Mouse (Mus musculus) kidney, postnatal 10 days (tissue): ENCODE data around the gene Syngap1.
"Not testable (repeated sequence)": the region's sequence is repeated elsewhere in the genome, so short reads cannot be mapped to it uniquely, and the experiment has no call there.

Source experiments
- DNase-seq: peaks from one replicate; pipeline ENCODE4 v3.0.0; 2021; ENCODE audit warnings: mixed read lengths

The Syngap1 gene

DNA sequence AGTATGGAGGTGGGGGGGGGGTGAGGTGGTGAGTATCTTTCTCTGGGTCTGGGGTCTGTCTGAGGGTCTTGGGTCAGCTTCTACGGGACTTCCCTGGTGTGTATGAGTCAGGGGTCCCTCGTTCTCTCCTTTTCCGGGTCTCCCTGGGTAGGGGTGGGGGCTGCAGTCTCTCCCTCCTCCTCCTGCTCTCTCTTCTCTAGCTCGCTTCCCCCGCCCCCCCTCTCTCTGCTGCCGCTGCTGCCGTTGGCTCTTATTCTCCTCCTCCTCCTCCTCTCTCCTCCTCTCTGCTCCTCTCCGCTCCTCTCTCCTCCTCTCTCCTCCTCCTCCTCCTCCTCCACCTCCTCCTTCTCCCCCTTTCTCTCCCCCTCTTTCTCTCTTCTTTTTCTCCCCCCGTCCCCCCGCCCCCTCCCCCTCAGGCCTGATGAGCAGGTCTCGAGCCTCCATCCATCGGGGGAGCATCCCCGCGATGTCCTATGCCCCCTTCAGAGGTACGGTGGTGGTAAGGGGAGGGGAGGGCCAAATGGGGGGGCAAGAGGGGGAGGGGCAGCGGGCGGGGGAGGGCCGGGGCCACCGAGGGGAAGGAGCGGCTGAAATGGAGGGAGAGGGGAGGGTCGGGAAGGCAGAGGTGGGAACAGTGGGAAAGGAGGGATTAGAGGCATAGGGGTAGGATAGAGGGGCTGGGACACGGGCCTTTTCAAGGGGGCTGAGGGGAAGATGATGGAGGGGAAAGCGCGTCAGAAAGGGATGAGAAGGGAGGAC, at the start of gene Syngap1:
TSS of gene Syngap1 (plus strand) at position 223 of the 759 bp plus-strand sequence.
- DNase-seq = peak; percentile 80

DNA sequence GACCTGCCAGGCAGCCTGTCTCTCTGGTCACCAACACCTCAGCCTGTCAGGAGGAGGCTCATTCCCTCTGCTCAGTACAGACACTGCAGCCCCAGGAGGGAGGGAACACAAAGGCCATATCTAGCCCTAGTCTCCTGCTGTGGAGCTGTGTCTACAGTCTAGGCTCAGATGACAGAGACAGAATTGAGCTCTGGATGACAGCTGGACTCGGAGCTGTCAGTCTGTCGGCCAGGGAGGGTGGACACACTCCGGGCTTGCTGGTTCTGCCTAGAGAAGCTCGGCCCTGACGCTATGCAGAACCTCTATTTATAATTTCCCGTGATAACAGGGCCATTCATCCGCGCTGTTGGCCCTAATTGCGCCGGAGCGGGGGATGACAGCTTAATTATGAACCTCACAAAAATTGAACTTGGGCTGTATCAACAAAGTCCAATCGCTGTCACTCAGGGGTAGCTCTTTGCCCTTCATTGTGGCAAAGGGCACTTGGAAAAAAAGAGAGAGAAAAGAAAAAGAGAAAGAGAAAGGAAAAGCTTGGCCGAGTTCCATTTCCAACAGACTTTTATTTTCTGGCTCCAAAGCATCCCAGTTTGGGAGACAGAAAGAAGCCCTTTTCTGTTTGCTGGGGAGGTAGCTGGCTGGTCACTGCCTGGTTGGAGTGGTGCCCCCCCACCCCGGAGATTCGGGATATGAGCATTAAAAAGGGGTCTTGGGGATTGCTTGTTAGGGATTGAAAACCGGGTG, 48.2 kb upstream of the Syngap1 start:
- DNase-seq = peak; percentile 27

DNA sequence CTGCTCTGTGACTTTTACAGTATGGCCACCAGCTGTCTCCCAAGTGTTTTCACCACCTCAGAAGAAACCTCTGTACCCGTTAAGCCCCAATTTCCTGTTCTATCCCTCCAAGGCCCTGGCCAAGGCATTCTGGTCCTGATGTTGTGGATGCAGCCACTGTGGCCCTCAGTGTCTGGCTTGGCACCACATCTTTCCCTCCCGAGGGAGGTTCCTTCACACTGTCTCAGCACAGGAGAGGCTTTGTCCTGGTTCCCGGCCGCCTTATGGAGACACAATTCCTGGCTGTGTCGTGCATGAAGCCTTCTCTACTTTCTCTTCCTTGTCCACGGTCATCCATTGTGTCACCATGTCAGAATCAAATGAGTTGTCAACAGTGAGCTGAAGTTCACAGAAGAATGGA, 47.6 kb upstream of the Syngap1 start:
- DNase-seq = no peak

DNA sequence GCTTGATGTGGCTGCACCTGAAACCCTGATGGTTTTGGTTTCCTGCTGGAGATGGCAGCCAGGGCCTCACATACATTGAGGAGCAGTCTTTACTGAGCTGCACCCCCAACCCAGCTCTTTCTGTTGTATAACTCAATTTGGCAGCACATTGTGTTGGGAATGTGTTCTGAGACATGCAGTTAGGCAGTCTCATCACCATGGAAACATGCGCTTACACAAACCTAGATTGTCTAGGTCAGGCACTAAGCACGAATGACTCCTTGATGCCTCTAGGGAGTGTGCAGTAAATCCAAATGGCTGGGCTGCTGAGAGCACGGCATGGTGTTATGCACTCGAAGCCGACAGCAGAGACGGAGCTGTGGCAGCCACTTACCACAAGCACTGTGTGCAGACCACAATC, 46.7 kb upstream of the Syngap1 start:
- no peak for DNase-seq

DNA sequence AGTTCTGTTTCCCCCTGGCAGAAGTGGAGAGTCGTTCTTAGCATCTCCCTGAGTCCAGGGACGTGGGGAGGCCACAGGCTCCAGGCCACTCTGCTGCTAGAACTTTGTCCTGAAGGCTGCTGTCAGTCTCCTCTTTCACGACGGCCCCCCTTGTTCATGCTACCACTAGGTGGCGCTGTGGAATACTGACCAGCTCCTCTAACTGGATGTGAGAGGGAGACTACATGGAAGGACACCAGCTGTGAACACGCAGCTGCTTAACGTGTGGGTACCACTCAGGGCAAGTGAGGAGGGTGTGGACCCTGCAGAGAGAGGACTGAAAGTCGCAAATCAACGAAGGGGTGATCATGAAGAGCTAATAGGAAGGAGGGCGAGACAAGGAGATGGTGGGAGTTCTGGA, 45.5 kb upstream of the Syngap1 start:
- peak; percentile 82 for DNase-seq

DNA sequence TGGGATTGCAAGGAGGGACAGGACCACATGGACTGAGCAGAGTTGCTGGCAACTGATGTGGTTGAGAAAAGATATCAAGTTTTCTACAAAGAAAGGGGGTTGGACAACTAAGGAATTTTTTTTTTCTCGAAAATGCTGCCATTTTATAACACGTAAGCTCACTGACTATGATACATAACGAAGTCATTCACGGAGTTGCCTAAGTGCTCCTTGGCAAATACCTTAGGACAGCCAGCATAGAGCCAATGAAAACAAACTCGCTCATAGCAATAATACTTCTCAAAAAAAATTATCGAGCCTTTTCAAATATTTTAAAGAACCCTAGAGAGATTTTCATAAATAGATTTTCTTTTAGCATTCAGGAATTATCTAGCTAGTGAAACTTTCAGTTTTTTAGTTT, 40.1 kb upstream of the Syngap1 start:
- DNase-seq = no peak

DNA sequence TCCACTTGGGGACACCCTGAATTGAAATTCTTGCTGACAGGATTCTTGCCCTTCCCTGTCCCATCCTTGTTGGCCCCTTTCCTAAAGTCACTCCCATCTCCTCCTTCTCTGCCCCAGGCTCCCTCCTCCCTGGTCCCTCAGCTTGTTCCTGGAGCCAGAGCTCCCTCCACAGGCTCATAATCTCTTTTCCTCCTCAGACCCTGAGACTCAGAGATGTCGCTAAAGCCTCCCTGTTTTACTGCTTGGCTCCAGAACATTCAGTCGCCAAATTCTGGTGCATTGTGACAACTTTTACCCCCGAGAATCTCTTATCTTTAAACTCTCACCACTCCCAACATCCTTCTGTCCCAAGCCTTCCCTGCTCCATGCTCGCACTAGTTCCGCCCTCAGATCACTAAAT, 36.7 kb upstream of the Syngap1 start:
- DNase-seq = no peak

DNA sequence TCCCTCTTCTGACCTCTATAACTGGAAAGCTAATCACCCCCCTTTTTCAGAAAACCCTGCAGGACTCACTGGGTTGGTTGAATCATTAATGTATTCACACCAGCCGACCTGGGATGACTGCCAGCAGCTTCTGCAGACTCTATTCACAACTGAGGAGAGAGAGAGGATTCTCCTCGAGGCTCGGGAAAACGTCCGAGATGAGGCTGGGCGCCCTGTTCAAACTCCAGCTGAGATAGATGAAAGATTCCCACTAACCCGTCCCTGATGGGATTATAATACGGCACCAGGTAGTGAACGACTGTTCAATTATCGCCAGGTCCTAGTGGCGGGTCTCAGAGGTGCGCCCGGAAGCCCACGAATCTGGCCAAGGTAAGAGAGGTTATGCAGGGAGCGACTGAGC, 33.5 kb upstream of the Syngap1 start:
- DNase-seq = not testable (repeated sequence)

DNA sequence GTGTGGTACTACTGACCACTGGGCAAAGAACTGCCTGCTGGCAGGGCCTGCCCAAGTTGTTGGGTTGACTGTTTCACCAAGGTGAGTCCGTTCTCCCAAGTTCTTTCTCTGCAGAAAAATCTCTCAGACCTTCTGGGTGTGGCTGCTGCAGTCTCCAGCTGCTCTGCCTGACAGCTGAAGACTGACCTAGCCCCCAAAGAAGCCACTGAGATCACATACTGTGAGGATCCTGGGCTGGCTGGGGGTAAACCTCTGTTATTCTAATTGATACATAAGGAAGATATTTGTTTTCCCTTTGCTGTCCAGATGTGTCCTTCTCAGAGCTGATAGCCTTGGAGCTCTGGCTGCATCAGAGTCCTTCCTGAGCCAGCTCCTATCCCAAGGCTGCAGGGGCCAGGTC, 25.8 kb upstream of the Syngap1 start:
- DNase-seq = no peak

DNA sequence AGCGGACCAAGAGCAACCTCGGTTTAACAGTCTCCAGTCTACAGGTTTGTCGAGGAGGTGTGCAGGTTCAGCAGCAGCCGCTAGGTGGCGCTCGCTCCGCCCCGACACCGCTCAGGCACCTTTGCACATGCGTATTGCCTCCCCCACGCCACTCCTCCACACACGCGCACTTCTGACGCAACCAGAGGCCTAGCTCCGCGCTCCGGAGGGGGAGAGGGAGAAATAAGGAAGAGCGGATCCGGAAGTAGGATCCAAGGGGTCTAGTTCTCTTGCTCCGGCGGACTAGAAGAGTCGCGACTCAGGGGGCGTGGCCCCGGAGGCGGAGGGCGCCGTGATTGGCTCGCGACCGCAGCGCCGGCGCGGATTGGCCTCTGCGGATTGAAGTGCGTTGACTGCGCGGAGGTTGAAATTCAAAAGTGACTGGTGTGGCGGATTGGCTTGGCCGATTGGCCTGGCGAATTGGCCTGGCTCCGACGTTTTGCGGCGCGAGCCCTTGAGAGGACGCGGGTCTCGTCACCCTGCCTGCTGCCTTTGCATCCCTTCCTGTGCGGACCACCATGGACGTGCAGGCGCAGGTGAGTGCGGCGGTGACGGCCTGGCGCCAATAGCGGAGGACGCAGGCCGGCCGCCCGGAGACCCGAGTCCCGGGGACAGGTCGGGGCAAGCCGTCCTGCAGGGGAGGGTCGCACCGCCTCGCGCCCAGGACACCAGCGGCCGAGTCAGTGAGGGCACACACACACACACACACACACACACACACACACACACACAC, 24.2 kb upstream of the Syngap1 start, which contains the start of gene Kifc5b:
TSS of gene Kifc5b (plus strand) at position 381 of the 772 bp plus-strand sequence.
- DNase-seq = peak; percentile 100

DNA sequence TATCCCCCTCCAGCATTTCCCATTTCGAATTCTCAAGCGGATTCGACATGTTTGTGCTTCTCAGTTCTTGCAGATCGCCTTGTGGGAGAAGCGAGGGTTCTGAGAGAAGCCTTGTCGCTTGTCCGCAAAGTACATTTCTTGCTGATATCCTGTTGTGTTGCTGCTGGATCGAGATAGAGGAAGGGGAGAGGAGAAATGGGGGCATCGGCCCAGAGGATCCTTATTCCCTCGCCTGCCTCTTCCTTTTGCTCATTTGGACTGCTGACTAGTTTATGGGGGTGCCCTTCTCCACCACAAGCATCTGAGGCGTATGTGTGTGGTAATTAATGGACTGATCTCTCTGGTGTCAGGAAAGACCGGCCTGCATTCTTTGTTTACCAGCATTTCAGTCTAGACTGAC, 23.5 kb upstream of the Syngap1 start:
- not testable (repeated sequence) for DNase-seq

DNA sequence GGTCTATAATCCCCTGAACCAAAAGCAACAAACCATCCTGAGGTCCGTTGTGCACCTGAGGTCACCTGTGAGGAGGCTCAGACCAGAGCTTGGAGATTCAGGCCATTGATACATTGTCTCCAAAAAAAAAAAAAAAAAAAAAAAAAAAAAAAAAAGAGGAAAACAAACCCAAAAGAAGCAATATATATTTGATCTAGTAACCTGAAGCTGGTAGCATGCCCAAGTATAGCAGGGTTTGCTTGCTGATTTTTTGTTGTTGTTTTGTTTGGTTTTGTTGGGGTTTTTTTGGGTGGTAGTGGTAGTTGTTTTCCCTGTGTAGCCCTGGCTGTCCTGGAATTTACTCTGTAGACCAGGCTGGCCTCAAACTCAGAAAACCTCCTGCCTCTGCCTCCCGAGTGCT, 22.7 kb upstream of the Syngap1 start:
- no peak for DNase-seq

DNA sequence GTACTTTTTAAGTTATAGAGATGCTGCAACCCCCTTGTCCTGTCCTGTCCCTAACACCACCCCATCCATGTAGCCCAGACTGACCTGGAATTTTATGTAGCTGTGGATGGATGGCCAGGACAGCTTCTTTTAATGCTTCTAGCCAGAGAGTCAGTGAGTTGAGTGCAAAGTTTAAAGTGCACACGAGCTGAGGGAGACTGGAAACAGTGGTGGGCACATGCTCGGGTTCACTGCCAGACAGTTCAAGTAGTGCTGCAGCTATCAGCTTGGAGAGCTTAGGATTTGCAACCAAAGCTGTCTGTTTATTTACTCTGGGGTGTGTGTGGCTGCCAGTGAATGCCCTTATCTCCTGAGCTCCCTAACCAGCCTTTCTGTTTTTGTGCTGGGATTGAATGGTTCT, 21.5 kb upstream of the Syngap1 start:
- not testable (repeated sequence) for DNase-seq

DNA sequence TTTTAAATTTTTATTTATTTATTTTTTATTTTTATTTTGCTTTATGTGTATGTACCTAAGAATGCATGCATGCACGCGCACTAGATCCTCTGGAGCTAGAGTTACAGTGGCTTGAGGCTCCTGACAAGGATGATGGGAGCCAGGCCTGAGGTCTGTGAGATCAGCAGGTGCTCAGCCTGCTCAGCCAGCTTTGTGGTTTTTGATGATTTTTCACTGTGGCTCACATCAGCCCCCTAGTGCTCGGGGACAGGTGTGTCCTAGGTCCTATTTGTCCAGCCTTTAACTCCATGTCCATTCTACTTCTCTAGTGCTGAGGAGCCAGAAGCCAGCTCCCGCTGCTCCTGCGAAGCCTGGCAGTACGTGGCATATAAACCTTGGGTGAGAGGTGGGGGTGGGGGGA, 18.7 kb upstream of the Syngap1 start:
- not testable (repeated sequence) for DNase-seq

DNA sequence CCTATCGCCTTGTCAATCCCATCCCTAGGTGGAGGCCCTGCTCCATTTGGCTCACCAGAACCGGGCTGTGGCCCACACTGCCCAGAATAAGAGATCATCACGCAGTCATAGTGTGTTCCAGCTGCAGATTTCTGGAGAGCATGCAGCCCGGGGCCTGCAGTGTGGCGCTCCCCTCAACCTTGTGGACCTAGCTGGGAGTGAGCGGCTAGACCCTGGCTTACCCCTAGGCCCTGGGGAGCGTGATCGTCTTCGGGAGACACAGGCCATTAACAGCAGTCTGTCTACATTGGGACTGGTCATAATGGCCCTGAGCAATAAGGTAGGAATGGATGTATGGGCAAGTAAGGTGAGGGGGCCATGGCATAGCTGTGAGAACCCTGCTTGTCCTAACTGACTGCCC, 15.6 kb upstream of the Syngap1 start:
- DNase-seq = not testable (repeated sequence)

DNA sequence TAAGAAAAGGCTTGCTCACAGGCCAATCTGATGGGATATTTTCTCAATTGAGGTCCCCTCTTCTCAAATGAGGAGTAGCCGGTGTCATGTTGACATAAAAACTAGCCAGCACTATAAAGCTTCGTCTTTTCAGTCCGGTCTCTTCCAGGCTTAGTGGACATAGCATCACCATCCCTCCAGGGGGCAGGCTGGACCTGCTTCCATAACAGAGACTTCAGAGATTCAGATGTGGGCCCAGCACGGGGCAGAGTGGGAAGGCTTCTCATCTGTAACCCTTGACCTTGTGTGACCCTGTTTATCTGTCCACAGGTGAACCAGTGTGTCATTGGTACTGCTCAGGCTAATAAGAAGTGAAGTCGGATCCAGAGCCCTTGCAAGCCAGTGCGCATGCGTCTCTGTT, 9.3 kb upstream of the Syngap1 start:
- DNase-seq = peak; percentile 76

DNA sequence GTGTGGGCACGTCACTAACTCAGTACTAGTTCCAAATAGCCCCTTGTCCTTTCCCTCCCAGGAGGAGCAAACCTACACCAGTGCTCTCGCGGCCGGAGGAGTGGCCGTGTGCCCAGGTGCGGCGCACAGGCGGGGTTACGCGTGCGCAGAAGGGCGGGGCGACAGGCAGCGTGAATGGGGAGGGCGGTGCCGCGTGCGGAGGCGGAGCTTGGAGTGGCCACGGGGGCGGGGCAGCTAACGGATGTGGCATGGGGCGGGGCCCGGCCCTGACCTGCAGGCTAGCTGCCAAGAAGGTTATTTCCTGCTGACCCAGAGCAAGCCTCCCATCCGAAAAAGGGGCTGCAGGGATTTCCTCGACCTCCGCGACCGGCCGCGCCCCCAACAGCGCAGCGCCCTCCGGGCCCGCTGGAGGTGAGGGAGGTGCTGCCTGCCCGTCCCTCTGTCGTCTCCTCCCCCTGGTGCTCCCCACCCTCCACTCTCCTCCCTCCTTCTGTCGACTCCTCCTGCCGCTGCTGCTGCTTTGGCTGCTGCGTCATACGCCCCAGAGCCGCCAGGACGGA, 8.1 kb upstream of the Syngap1 start, which contains the start of gene Phf1:
TSS of gene Phf1 (plus strand) at position 214 of the 560 bp plus-strand sequence.
- DNase-seq = peak; percentile 99

DNA sequence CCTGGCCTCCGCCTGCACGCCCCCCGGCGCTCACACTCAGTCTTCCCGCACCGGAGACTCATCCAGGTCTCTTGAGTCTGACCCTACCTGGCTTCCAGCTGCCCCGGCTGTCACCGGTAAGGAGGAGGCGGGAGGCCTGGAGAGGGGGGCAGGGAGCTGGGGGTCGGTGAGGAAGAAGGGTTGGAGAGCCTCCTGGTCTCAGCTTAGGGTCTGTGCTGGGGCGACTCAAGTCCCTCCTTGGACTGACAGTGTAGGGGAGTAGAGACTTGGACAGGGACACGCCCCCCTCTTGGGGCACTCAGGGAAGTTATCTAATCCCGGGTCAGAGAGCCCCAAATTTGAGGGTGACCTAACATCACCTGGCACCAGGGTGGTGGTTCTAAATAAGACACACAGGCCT, 7.6 kb upstream of the Syngap1 start:
- DNase-seq = no peak

DNA sequence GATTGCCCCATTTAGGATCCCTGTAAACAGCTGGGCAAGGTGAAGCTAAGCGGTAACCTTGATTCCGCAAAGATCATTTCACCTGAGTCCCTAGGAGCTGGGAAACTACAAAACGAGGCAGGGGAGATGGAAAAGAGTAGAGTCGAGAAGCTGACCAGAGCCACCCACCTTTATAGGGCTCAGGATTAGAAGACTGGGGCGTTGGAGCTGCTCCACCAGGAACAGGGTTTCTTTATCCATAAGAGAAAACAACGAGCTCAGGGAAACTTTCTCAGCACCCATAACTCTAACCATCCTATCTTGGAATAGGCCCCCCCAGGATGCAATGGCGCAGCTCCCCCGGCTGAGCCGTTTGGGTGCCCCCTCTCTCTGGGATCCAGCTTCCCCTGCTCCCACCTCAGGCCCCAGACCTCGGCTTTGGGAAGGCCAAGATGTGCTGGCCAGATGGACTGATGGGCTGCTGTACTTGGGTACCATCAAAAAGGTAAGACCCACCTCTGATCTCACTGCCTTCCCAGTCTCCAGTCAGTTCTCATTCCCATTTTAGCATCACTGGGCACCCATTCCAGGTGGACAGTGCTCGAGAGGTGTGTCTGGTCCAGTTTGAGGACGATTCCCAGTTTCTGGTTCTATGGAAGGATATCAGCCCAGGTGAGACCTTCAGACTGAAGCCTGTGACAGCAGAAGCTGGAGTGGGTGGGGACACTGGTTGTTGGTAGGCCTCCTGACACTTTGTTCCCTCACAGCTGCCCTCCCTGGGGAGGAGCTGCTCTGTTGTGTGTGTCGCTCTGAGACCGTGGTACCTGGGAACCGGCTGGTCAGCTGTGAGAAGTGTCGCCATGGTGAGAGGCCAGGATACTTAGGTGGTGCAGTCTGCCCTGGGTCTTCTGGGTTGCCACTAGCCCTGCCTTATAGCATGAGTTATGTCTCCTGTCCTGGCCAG, 6.9 kb upstream of the Syngap1 start:
- DNase-seq = no peak

DNA sequence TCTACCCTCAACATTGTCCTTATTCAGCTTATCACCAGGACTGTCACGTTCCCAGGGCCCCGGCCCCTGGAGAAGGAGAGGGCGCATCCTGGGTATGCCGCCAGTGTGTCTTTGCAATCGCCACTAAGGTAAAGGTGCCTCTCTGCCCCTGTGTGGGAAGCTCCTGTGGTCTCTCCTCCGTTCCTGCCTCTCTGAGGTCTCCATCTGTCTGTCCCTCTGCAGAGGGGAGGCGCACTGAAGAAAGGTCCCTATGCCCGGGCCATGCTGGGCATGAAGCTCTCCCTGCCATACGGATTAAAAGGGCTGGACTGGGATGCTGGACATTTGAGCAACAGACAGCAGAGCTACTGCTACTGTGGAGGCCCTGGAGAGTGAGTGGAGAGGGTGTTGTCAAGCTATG, 6.0 kb upstream of the Syngap1 start:
- DNase-seq = no peak

DNA sequence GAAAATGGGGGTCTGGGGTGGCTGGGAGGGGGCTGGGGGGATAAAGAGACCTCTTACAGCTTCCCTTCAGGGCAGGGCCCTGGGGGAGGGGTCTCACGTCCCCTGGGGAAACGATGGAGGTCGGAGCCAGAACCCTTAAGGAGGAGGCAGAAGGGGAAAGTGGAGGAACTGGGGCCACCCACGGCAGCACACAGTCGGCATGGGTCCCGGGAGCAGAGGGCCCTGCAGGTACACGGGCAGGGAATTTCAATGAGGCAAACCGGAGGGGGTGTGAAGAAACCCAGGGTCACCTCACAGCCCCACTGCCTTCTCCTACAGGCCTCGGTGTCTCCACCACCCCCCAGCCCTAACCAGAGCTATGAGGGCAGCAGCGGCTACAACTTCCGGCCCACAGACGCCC, 4.6 kb upstream of the Syngap1 start:
- DNase-seq = peak; percentile 16
